Mouse (Mus musculus): ENCODE results near the gene Tpm1. TPM values are rescaled to one million over a fixed set of nuclear protein-coding genes. Genes with fewer than 3 reads are reported as not detected.

Tpm1 gene
- polyA plus RNA-seq, 1 experiment from 2014 or later = 139 TPM

DNA sequence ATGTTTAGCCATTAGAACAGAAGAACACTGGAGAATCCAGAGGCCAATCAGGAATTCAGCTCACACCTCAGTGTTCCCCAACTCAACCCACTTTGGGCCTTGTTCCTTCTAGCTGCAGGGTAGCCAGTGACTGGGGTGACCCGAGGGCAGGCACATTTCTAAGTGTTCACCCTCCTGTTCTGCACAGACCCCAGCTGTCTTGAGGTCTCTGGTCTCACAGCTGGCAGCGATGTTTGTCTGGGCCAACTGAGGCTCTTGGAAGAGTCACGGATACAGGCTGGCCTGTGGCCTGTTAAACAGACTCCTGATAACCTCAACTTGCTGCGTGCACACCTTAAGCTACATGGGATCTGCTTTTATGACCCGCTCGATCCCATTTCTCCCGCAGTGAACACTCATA is 23.1 kb downstream of the Tpm1 start:
- Histone ChIP-seq H3K36me3 (ENCODE audit: control insufficient read depth, insufficient read depth, low read length) (peaks cover 14% of the 10 kb centered on the region), H3K4me2 (ENCODE audit: low read depth, low read length) (no peak overlapping the region), H3K27ac (ENCODE audit: low read depth, low read length) (no peak overlapping the region), H3K27me3 (ENCODE audit: control insufficient read depth, insufficient read depth, low read length) (no peaks in the 10 kb centered on the region), H3K9me3 (ENCODE audit: control insufficient read depth, low read length) (no peaks in the 10 kb centered on the region), H3K9ac (replicated peaks; ENCODE audit: low read depth, low read length) (no peak overlapping the region), H3K4me3 (ENCODE audit: low read depth, low read length) (no peak overlapping the region), H3K4me1 (ENCODE audit: control insufficient read depth, insufficient read depth, low read length) (no peaks in the 10 kb centered on the region)
- no peak for ATAC-seq (ENCODE audit: low read depth)
- WGBS = 95% methylated on average over 7 of the region's 7 CpGs

- no peak overlapping the region for H3K4me3 ChIP-seq (ENCODE audit: low read depth, low read length)
- H3K4me2 ChIP-seq (ENCODE audit: low read depth, low read length) = no peak overlapping the region
- H3K9ac ChIP-seq (replicated peaks; ENCODE audit: low read depth, low read length) = no peak overlapping the region
- no peaks in the 10 kb centered on the region for H3K9me3 ChIP-seq (ENCODE audit: control insufficient read depth, low read length)
- H3K4me1 ChIP-seq (ENCODE audit: control insufficient read depth, insufficient read depth, low read length) = no peaks in the 10 kb centered on the region
- H3K27me3 ChIP-seq (ENCODE audit: control insufficient read depth, insufficient read depth, low read length) = no peaks in the 10 kb centered on the region
- 92% methylated on average over 17 of the region's 17 CpGs for WGBS
- no peak for ATAC-seq (ENCODE audit: low read depth)
- no peak overlapping the region for H3K27ac ChIP-seq (ENCODE audit: low read depth, low read length)
- peaks cover 4% of the 10 kb centered on the region for H3K36me3 ChIP-seq (ENCODE audit: control insufficient read depth, insufficient read depth, low read length)
Observed at GRCm38 (mm10) chr9:67024889-67025692, 24.1 kb downstream of the Tpm1 start.

DNA sequence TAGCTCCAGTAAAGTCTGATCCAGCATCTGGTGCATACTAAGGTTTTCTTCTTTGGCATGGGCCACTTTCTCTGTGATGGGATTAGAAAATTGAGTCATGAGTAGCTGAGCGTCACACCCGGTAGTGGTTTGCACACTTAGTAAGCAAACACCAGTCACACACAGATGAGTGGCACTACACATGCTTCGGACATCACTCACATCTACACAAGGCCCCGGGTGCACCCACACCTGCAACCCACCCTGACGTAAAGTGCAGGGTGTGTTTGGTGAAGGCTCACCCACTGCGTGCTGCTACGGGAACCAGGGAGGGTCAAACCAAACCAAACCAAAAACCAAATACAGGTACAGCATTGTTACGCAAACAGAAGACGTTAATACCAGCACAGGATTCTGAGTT is 25.8 kb downstream of the Tpm1 start:
- WGBS = 94% methylated on average over 9 of the region's 9 CpGs
- Histone ChIP-seq H3K27ac (ENCODE audit: low read depth, low read length) (no peak overlapping the region), H3K27me3 (ENCODE audit: control insufficient read depth, insufficient read depth, low read length) (no peaks in the 10 kb centered on the region), H3K9ac (replicated peaks; ENCODE audit: low read depth, low read length) (no peak overlapping the region), H3K4me1 (ENCODE audit: control insufficient read depth, insufficient read depth, low read length) (no peaks in the 10 kb centered on the region), H3K36me3 (ENCODE audit: control insufficient read depth, insufficient read depth, low read length) (peaks cover 2% of the 10 kb centered on the region), H3K9me3 (ENCODE audit: control insufficient read depth, low read length) (no peaks in the 10 kb centered on the region), H3K4me2 (ENCODE audit: low read depth, low read length) (no peak overlapping the region), H3K4me3 (ENCODE audit: low read depth, low read length) (no peak overlapping the region)
- ATAC-seq (ENCODE audit: low read depth) = no peak

GRCm38 (mm10) chr9:67020063-67020462 is 29.1 kb downstream of the Tpm1 start:
- H3K27ac ChIP-seq (ENCODE audit: low read depth, low read length) = no peak overlapping the region
- no peaks in the 10 kb centered on the region; the same call in 1 of the 2 replicates for H3K36me3 ChIP-seq (ENCODE audit: control insufficient read depth, insufficient read depth, low read length)
- no peak overlapping the region for H3K9ac ChIP-seq (replicated peaks; ENCODE audit: low read depth, low read length)
- H3K4me1 ChIP-seq (ENCODE audit: control insufficient read depth, insufficient read depth, low read length) = no peaks in the 10 kb centered on the region
- H3K4me3 ChIP-seq (ENCODE audit: low read depth, low read length) = no peak overlapping the region
- no peaks in the 10 kb centered on the region for H3K9me3 ChIP-seq (ENCODE audit: control insufficient read depth, low read length)
- WGBS = 87% methylated on average over 2 of the region's 2 CpGs
- H3K4me2 ChIP-seq (ENCODE audit: low read depth, low read length) = no peak overlapping the region
- H3K27me3 ChIP-seq (ENCODE audit: control insufficient read depth, insufficient read depth, low read length) = no peaks in the 10 kb centered on the region
- no peak for ATAC-seq (ENCODE audit: low read depth)

DNA sequence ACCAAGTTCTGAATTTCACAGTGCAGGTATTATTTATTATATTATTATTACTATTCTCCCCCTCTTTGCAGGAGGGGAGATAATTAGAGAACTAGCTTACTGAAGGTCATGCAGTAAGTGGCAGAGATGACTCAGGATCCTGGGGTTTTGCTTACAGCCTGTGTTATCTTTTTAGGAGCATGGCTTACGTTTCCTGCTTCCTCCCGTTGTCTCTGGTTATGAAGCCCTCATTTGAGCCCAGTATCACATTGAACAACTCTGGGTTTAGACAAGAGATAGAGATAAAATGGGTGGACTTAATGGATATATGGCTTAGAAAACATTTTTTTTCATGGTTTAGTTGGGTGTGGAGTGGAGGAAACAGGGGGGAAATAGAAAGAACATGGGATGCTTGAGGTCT is 35.7 kb downstream of the Tpm1 start:
- H3K4me3 ChIP-seq (ENCODE audit: low read depth, low read length) = no peak overlapping the region
- WGBS = 75% methylated on average over 2 of the region's 2 CpGs
- no peaks in the 10 kb centered on the region for H3K36me3 ChIP-seq (ENCODE audit: control insufficient read depth, insufficient read depth, low read length)
- no peak overlapping the region for H3K9ac ChIP-seq (replicated peaks; ENCODE audit: low read depth, low read length)
- H3K4me2 ChIP-seq (ENCODE audit: low read depth, low read length) = no peak overlapping the region
- H3K27me3 ChIP-seq (ENCODE audit: control insufficient read depth, insufficient read depth, low read length) = no peaks in the 10 kb centered on the region
- H3K4me1 ChIP-seq (ENCODE audit: control insufficient read depth, insufficient read depth, low read length) = no peaks in the 10 kb centered on the region
- H3K9me3 ChIP-seq (ENCODE audit: control insufficient read depth, low read length) = no peaks in the 10 kb centered on the region
- H3K27ac ChIP-seq (ENCODE audit: low read depth, low read length) = no peak overlapping the region
- ATAC-seq (ENCODE audit: low read depth) = no peak

- no peaks in the 10 kb centered on the region for H3K9me3 ChIP-seq (ENCODE audit: control insufficient read depth, low read length)
- H3K4me1 ChIP-seq (ENCODE audit: control insufficient read depth, insufficient read depth, low read length) = no peaks in the 10 kb centered on the region
- no peak overlapping the region for H3K4me2 ChIP-seq (ENCODE audit: low read depth, low read length)
- H3K27me3 ChIP-seq (ENCODE audit: control insufficient read depth, insufficient read depth, low read length) = no peaks in the 10 kb centered on the region
- WGBS = 42% methylated on average over 3 of the region's 3 CpGs
- no peaks in the 10 kb centered on the region for H3K36me3 ChIP-seq (ENCODE audit: control insufficient read depth, insufficient read depth, low read length)
- no peak overlapping the region for H3K4me3 ChIP-seq (ENCODE audit: low read depth, low read length)
- H3K27ac ChIP-seq (ENCODE audit: low read depth, low read length) = no peak overlapping the region
- no peak overlapping the region for H3K9ac ChIP-seq (replicated peaks; ENCODE audit: low read depth, low read length)
- no peak for ATAC-seq (ENCODE audit: low read depth)
Observed at GRCm38 (mm10) chr9:67012470-67012869, 36.7 kb downstream of the Tpm1 start.

GRCm38 (mm10) chr9:67011483-67011882 is 37.7 kb downstream of the Tpm1 start:
- Histone ChIP-seq H3K4me3 (ENCODE audit: low read depth, low read length) (no peak overlapping the region), H3K4me1 (ENCODE audit: control insufficient read depth, insufficient read depth, low read length) (no peaks in the 10 kb centered on the region), H3K9me3 (ENCODE audit: control insufficient read depth, low read length) (no peaks in the 10 kb centered on the region), H3K27me3 (ENCODE audit: control insufficient read depth, insufficient read depth, low read length) (no peaks in the 10 kb centered on the region), H3K36me3 (ENCODE audit: control insufficient read depth, insufficient read depth, low read length) (no peaks in the 10 kb centered on the region), H3K9ac (replicated peaks; ENCODE audit: low read depth, low read length) (no peak overlapping the region), H3K27ac (ENCODE audit: low read depth, low read length) (no peak overlapping the region), H3K4me2 (ENCODE audit: low read depth, low read length) (no peak overlapping the region)
- 81% methylated on average over 9 of the region's 9 CpGs for WGBS
- no peak for ATAC-seq (ENCODE audit: low read depth)

- WGBS = 26% methylated on average over 11 of the region's 11 CpGs
- no peak overlapping the region for H3K9ac ChIP-seq (replicated peaks; ENCODE audit: low read depth, low read length)
- H3K27me3 ChIP-seq (ENCODE audit: control insufficient read depth, insufficient read depth, low read length) = no peaks in the 10 kb centered on the region
Observed at GRCm38 (mm10) chr9:67008781-67009180, 40.4 kb downstream of the Tpm1 start.

DNA sequence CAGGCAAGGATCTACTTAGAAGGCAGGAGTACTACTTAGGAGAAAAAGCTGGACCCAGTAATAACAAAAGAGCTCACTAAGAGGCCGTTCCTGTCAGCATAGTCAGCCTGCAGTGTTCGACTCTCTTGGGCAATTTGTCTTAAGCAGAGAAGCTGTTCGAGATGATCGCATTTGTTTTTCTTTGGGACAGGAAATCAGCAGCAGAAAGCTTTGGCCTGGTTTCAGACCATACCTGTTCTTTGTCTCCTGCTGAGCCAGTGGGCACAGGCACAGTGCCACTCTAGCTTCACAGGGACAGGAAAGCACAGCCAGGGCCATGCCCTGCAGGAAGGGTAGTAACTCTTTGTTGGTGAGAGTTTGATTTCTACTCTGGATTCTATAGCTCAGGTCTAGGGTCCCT is 42.8 kb downstream of the Tpm1 start:
- H3K4me2 ChIP-seq (ENCODE audit: low read depth, low read length) = no peak overlapping the region
- no peak overlapping the region for H3K9ac ChIP-seq (replicated peaks; ENCODE audit: low read depth, low read length)
- no peaks in the 10 kb centered on the region for H3K36me3 ChIP-seq (ENCODE audit: control insufficient read depth, insufficient read depth, low read length)
- no peak overlapping the region for H3K4me3 ChIP-seq (ENCODE audit: low read depth, low read length)
- 78% methylated on average over 4 of the region's 4 CpGs for WGBS
- no peaks in the 10 kb centered on the region for H3K27me3 ChIP-seq (ENCODE audit: control insufficient read depth, insufficient read depth, low read length)
- H3K9me3 ChIP-seq (ENCODE audit: control insufficient read depth, low read length) = no peaks in the 10 kb centered on the region
- no peaks in the 10 kb centered on the region for H3K4me1 ChIP-seq (ENCODE audit: control insufficient read depth, insufficient read depth, low read length)
- no peak overlapping the region for H3K27ac ChIP-seq (ENCODE audit: low read depth, low read length)
- no peak for ATAC-seq (ENCODE audit: low read depth)

More at GRCm38 (mm10) chr9:67008781-67009180, 40.4 kb downstream of the Tpm1 start:
- no peaks in the 10 kb centered on the region for H3K4me1 ChIP-seq (ENCODE audit: control insufficient read depth, insufficient read depth, low read length)
- no peak overlapping the region for H3K4me2 ChIP-seq (ENCODE audit: low read depth, low read length)
- H3K36me3 ChIP-seq (ENCODE audit: control insufficient read depth, insufficient read depth, low read length) = no peaks in the 10 kb centered on the region
- no peak; the same call in 1 of the 2 replicates for ATAC-seq (ENCODE audit: low read depth)
- H3K9me3 ChIP-seq (ENCODE audit: control insufficient read depth, low read length) = no peaks in the 10 kb centered on the region
- no peak overlapping the region for H3K27ac ChIP-seq (ENCODE audit: low read depth, low read length)
- H3K4me3 ChIP-seq (ENCODE audit: low read depth, low read length) = no peak overlapping the region
